Mouse (Mus musculus) embryonic stem cell, embryonic (primary cell): Measurements from ENCODE around the gene Tmem132d.

Source experiments
- CTCF ChIA-PET, 4 experiments: fragments of 300-600 bp in 2 of 4; fragments of 350-600 bp in 2 of 4; sonication (Branson Sonifier 250); formaldehyde crosslinking; loops; one replicate each; lab custom pipeline; 2022; ENCODE audit warnings: inconsistent platforms in 2 of 4; lab: Charles Lee
- POLR2A ChIA-PET, 4 experiments: fragments of 300-600 bp in 2 of 4; fragments of 350-600 bp in 2 of 4; sonication (Branson Sonifier 250); formaldehyde crosslinking; loops; one replicate each; lab custom pipeline; 2022; ENCODE audit warnings: antibody characterized with exemption in 4 of 4, inconsistent platforms in 1 of 4; lab: Charles Lee

Tmem132d gene

DNA sequence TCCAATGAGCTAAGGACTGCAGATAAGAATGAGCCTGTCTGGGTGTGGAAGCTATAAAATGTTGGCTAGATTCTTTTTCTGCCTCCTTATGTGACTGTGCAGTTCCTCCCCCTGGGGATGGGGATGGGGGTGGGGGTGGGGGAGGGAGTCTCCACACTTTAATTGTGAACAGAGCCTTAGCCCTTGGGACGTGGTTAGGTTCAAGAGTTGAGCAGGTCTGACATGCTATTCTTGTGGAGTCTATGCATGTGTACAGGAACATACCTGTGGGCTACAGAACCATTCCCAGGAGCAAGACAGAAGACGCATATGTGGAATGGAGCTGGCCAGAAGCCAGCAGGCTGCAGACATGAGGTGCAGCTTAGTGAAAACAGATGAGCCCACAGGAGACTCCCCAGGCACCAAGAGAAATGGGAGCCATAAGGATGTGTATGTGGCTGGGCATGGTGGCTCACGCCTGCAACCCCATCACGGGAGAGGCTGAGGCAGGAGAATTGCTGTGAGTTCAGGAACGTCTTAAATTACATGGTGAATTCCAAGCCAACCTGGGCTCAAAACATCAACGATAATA lies 240.3 kb downstream of the Tmem132d start:
- ChIA-PET POLR2A (interaction anchor here in 1 of 4 experiments (0.6 kb wide), 1 partner anchor 1948 kb away, joined by 3 read pairs; no protein-coding TSS in a partner anchor), CTCF (interaction anchor here in 1 of 4 experiments (0.6 kb wide), 2 partner anchors 169 to 363 kb away, joined by 3 to 5 read pairs; no protein-coding TSS in a partner anchor)

DNA sequence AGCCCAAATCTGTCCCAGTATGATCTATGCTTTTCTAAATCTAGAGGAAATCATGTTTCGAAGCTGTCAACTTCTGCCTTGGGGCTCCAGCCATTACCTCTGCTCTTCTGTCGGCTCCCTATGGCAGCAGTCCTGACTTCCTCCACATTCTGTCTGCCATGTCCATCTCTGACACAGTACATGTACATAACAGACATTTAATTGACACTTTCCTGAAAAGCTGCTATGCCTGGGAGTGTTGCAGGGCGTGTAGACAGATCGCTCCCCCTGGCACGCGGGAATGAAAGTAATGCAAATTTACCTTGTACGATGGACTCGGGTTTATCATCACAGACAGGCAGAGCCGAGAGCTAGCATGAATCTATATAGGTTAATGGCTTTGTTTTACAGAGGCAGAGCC lies 241.2 kb downstream of the Tmem132d start:
- POLR2A ChIA-PET = no interaction called here
- CTCF ChIA-PET = no interaction called here

DNA sequence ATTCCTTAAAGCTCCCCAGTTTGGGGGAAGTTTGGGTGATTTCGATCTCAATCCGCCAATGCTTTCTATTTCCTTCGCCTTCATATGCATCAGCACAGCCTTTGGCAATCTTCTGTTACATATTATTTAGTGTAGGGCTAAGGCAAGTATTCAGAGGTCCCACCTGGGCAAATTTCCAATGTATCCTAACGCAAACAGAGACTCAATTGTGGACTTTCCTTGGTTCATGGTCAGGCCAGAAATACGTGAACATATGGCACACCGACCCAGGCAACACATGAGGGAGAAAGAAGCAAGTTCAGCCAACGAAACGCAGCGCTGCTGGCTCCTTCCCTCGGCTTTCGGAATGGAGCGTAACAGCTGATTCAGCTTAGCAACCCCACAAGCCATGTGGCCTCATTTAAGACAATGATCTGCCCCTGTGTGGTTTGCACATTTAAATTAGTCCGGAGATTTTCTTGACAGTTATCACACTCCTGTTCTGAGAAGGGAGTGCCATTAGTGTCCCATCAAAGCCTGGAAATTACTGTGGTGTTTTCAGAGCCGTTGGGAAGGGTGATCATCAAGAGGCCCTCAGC lies 242.5 kb downstream of the Tmem132d start:
- ChIA-PET POLR2A (interaction anchor here in 1 of 4 experiments (0.6 kb wide), 1 partner anchor 74 kb away, joined by 3 read pairs; no protein-coding TSS in a partner anchor), CTCF (interaction anchor here in 1 of 4 experiments (0.6 kb wide), 1 partner anchor 185 kb away, joined by 3 read pairs; no protein-coding TSS in a partner anchor)

DNA sequence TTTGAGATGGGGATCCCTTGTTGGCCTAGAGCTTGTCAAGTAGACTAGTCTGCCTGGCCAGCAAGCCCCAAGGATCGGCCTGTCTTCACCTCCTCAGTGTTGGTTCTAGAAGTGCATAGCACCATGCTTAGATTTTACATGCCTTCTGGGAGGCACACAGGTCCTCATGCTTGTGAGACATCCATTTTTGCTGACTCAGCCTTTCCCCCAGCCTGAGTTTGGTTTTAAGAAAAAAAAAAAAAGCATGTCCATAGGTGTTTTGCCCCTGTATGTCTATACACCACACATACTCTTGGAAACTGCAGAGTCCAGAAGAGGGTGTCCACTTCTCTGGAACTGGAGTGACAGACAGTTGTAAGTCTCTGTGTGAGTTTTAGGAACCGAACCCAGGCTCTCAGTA lies 256.6 kb downstream of the Tmem132d start:
- ChIA-PET POLR2A (no interaction called here), CTCF (no interaction called here)

DNA sequence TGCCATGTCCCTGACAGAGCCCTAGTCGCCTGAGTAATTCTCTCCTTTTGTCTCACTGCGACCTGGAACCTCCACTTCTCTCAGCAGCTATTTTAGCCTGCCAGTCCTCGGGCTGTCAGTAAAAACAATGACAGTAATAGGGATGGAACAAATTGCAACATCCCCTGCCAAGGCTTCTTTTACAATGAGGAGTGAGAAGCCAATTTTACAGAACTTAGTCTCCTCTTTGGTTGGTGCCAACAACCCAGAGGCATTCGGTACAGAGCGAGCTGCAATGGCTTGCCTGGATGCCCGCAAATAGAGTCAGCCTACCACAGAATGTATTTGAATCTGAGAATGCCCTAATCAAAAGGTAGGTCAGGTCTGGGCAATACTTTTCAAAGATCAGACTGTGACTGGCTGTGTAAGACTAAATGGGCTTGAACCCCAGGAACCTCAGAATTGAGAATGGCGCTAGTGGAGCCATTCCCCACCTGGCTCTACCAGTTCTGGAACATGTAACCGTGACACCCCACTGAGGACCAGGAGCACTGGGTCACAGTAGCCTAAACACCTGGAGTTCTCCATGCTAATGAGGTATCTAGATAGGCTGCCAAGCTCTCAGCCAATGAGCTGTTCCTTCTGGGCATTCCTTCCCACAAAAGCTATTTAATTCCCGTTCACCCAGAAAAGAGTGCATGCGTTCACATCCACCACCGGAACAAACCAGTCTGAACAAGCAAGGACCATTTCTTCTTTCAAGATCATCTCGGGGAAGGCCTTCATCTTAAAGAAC lies 273.8 kb downstream of the Tmem132d start:
- POLR2A ChIA-PET = interaction anchor here in 1 of 4 experiments (0.7 kb wide), 3 partner anchors 11 to 743 kb away, joined by 4 to 14 read pairs (median 6); no protein-coding TSS in a partner anchor
- CTCF ChIA-PET = interaction anchor here in 1 of 4 experiments (0.6 to 0.7 kb wide), 2 partner anchors 293 to 498 kb away, joined by 4 to 5 read pairs; no protein-coding TSS in a partner anchor

DNA sequence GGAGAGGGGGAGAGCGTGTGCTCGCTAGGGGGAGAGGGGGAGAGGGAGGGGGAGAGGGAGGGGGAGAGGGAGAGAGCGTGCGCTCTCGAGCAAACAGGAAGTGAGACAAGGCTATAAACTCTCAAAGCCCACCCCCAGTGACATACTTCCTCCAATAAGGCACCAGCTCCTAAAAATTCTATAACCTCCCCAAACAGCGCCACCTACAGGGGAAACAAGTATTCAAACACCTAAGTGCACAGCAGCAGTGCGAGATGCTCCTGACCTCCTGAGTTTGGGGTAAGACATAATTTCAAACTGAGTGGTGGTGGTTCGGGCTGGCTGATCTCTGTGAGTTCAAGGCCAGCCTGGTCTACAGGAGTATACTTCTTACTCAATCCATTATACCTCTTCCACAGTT lies 281.4 kb downstream of the Tmem132d start:
- POLR2A ChIA-PET = no interaction called here
- CTCF ChIA-PET = interaction anchor here in 1 of 4 experiments (0.5 kb wide), 1 partner anchor 516 kb away, joined by 5 read pairs; no protein-coding TSS in a partner anchor

DNA sequence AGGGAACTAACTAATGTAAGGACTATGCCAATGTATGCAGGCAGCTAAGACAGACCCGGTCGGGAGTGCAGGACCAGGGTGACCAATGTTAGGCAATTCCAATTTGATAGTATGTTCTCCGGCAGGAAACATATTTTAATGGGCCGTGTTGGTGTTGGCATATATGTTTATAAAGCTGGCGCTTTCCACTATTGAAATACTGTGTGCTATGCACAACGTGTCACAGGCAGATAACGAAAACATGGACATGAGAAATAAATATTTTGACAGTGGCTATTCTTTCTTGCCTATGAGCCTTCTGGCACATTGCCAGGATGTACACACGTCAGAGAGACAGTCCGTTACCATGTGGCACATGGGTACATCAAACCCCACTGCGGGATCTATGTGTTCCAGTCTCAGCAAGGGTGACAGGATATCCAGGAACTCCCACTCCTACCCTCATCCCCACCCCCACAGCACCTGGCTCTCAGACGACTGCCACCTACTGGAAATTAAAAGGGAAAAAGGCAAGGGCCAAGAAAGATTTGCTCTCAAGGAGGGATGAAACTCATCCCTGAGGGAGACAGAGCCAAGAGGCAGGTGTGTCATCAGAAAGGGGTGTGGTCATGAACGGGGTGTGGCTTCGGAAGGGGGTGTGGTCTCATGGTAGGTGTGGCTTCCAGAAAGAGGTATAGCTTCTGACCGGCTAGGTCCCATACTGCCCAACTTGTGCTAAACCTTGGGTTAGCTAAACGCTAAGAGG lies 285.8 kb downstream of the Tmem132d start:
- ChIA-PET CTCF (no interaction called here), POLR2A (interaction anchor here in 1 of 4 experiments (0.6 to 0.7 kb wide), 2 partner anchors 80 to 283 kb away, joined by 4 to 9 read pairs; no protein-coding TSS in a partner anchor)

DNA sequence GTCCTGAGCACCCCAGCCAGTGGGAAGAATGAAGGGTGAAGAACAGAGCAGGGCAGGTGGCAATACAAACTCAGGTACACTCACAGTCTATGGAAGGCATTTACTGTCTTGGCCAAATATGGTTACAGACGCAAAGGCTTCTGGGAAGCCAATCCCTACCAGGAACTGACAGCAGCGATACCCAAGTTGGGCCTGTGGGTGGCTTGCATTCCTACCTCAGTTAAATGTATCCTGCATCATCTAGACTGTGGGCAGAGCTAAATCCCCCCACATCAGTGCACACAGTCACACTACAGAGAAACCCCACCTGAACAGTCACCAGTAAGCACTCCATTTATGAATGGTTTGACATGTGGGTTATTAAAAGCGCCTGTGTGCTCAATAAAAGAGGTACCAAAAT lies 288.1 kb downstream of the Tmem132d start:
- CTCF ChIA-PET = no interaction called here
- POLR2A ChIA-PET = no interaction called here

DNA sequence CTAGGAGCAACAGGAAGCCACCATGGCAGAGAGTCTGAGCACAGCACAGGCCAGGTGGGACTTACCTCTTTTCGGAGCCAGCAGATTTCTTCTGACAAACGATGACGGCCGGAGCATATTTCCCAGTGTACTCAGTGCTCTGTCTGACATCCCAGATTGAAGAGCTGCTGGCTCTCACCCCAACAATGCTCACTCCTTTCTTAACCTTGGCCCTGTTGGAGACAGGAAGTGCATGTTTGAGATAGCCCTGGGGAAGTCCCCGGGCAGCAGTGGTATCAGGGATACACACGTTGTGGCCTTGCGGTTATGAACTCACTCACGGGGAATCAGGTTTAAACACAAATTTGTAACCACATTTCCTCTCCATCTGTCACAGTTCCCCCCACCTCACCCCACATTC lies 296.1 kb downstream of the Tmem132d start:
- CTCF ChIA-PET = interaction anchor here in 2 of 4 experiments (0.6 to 0.7 kb wide), 2 partner anchors 673 to 979 kb away, joined by 3 read pairs; no protein-coding TSS in a partner anchor
- POLR2A ChIA-PET = no interaction called here

DNA sequence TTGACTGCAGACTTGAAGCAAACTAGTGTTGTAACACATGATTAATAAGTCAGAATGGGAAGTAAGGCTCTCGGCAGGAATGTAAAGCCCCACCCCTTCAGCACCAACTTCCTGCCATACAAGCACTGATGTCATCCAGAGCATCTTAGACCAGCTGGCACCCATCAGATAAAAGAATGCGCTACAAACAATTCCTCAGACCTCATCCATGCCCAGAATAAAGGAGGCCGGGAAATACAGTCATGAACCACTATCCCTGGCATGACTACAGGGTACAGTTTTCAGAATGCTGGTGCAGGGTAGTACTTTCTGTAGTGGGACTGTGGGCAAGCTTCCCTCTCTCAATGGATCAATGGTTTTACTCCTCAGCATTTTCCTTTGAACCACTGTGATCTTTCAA lies 310.2 kb downstream of the Tmem132d start:
- ChIA-PET CTCF (interaction anchor here in 1 of 4 experiments (0.8 kb wide), 1 partner anchor 9 kb away, joined by 3 read pairs; no protein-coding TSS in a partner anchor), POLR2A (no interaction called here)

DNA sequence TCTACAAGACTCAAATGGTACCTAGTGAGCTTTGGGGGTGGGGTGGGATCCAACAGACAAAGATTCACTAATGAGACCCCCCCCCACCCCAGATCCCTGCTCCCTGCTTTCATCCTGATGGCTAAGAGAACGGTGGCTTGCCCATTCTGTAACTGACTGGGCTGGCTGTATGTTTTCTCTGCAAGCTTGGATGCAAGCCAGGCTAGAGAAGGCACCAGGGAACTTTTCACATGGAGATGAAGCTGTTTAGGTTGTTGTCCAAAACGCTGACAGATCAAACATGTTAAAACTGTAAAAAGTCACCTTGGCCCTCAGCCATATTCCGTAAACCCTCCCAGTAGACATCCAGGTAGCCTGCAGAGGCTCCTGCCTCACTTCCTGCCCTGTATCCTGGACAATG lies 313.7 kb downstream of the Tmem132d start:
- POLR2A ChIA-PET = no interaction called here
- CTCF ChIA-PET = interaction anchor here in 1 of 4 experiments (0.6 kb wide), 1 partner anchor 17 kb away, joined by 3 read pairs; no protein-coding TSS in a partner anchor

DNA sequence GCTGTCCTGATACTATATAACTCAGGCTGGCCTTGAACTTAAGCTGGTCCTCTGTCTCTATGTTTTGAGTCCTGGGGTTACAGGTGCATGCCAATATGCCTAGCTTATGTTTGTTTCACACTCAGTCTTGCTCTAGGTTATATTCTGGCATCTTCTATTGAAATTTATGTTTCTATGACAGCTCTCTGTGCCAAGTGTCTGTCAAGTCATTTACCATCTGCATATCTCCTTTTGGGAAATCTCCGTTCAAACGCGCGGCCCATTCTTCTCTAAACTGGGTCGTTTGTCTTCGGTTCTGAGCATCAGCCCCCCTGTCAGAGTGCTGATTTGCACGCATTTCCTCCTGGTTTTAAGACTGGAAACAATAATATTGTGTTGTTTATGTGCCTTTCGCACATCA lies 319.8 kb downstream of the Tmem132d start:
- CTCF ChIA-PET = interaction anchor here in 2 of 4 experiments (0.7 to 1.3 kb wide), 5 partner anchors 10 to 500 kb away, joined by 3 to 5 read pairs (median 3); no protein-coding TSS in a partner anchor
- POLR2A ChIA-PET = interaction anchor here in 1 of 4 experiments (0.8 kb wide), 1 partner anchor 469 kb away, joined by 3 read pairs; no protein-coding TSS in a partner anchor

DNA sequence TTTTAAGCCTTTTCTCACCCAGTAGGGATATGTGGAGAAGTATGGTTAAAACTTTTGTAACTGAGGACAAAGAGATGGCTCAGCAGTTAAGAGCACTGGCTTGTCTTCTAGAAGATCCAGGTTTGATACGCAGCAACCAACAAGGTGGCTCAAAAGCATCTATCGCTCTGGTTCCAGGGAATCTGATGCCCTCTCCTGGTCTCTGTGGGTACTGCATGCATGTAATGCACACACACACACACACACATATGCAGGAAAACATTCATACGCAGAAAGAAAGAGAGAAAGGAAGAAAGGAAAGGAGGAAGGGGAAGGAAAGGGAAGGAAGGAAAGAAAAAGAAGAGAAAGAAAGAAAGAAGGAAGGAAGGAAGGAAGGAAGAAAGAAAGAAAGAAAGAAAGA lies 320.4 kb downstream of the Tmem132d start:
- ChIA-PET CTCF (interaction anchor here in 3 of 4 experiments (0.7 to 1.1 kb wide), 6 partner anchors 11 to 619 kb away, joined by 3 to 5 read pairs (median 4); no protein-coding TSS in a partner anchor), POLR2A (no interaction called here)

DNA sequence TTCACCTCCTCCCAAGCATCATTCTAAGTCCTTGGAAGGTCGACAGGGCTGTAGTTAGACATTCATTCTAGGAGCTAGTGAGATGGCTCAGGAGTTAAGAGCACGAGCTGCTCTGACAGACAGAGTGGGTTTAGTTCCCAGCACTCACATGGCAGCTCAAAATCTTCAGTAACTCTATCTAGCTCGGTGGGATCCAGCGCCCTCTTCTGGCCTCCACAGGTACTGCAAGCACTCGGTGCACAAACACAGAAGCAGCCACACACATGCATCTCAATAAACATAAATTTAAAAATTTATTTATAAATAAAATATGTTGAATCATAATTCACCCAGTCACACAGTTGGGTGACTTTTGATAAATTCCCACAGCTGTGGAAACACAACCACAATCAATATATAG lies 321.2 kb downstream of the Tmem132d start:
- ChIA-PET CTCF (interaction anchor here in 3 of 4 experiments (0.6 to 1.3 kb wide), 8 partner anchors 9 to 1058 kb away, joined by 3 to 12 read pairs (median 3); no protein-coding TSS in a partner anchor), POLR2A (no interaction called here)

DNA sequence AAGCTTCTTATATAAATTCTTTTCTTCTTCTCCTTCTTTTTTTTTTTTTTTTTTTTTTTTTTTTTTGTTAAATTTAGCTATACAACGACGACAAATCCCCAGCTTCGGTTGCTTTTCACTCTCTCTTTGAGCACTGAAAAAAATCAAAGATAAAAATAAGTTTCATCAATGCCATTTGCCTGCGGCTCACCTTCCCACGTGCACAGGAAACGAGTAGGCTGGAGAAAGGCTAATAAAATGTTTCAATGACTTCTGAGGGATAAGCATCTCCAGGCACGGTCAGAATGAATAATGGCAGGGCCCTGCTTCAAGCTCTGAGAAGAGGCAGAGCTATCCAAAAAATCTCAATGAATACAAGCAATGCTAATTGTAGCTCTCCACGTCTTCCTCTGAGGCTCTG lies 330.3 kb downstream of the Tmem132d start:
- ChIA-PET POLR2A (no interaction called here), CTCF (interaction anchor here in 2 of 4 experiments (0.6 to 1.4 kb wide), 4 partner anchors 9 to 402 kb away, joined by 3 to 12 read pairs (median 6); no protein-coding TSS in a partner anchor)

DNA sequence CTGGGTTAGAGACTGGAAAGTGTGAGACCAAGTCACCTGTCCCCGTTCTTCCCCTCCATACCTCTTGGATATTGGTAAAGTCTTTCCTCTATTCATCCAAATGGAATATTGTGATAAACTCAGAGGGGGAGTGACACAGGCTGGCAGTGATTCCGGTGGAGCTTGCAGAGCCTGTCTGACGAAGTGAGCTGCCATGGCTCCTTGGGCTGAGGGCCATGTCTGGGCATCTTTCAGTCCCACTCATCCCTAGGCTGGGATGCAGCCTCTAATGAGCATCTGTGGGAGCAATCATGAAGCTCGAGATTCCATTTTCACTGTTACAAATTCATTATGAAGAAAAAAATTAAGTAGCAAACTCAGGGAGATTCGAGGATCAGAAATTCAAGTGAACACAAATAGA lies 332.5 kb downstream of the Tmem132d start:
- CTCF ChIA-PET = interaction anchor here in 1 of 4 experiments (1.4 kb wide), 1 partner anchor 337 kb away, joined by 3 read pairs; no protein-coding TSS in a partner anchor
- POLR2A ChIA-PET = no interaction called here

DNA sequence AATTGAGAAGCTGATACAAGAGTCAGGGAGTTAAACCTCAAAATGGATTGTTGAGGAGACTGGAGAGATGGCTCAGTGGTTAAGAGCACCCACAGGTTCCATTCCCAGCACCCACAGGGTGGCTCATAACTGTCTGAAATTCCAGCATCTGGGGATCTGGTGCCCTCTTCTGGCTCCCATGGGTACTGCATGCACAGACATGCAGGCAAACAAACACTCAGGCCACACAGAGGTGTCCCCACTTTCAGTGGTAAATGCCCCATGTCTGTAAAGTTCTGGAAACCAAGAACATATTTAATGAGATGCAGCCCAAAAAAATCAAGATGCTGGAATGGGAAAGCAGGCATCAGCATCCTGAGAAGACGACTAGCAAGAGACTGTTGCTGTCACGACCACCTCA lies 333.4 kb downstream of the Tmem132d start:
- POLR2A ChIA-PET = interaction anchor here in 2 of 4 experiments (0.5 to 0.7 kb wide), 2 partner anchors 8 to 85 kb away, joined by 3 read pairs; no protein-coding TSS in a partner anchor
- CTCF ChIA-PET = interaction anchor here (0.5 to 1.4 kb wide), 9 partner anchors 8 to 392 kb away, joined by 3 read pairs; no protein-coding TSS in a partner anchor

DNA sequence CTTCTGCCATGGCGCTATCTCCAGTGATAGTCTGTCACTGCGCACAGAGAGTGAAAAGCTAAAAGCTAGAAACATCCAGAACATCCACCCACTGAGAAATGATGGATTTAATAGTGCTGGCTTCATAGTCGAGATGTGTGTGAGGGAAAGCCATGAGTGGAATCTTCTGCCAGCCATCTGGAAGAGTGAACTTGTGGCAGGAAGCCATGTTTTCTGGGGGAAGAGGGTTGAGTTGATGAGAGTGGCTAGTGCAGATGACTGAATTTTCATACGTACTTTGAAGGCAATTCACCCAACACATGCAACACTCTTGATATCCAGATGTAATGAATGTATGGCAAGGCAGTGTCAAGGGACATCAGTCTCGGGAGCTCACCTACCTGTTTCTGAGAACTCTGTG lies 342.3 kb downstream of the Tmem132d start:
- POLR2A ChIA-PET = no interaction called here
- CTCF ChIA-PET = interaction anchor here in 1 of 4 experiments (0.5 kb wide), 1 partner anchor 569 kb away, joined by 3 read pairs; no protein-coding TSS in a partner anchor
